Mouse (Mus musculus) ovary, postnatal 36 days (tissue): ENCODE measurements at regions not wholly inside any gene's neighbourhood (a gene's known extent, or its start where the extent isn't known, plus 50 kb on each side); places are given as distances from the start of the nearest gene placed in this dataset.
A peak's percentile ranks its signal among the peaks of the same experiment; 100 is the strongest.
"Not testable (repeated sequence)": the region's sequence is repeated elsewhere in the genome, so short reads cannot be mapped to it uniquely, and the experiment has no call there.

ENCODE experiments used
- DNase-seq: peaks from one replicate; pipeline ENCODE4 v3.0.0; 2022; ENCODE audit warnings: low spot score, mixed read lengths

DNA sequence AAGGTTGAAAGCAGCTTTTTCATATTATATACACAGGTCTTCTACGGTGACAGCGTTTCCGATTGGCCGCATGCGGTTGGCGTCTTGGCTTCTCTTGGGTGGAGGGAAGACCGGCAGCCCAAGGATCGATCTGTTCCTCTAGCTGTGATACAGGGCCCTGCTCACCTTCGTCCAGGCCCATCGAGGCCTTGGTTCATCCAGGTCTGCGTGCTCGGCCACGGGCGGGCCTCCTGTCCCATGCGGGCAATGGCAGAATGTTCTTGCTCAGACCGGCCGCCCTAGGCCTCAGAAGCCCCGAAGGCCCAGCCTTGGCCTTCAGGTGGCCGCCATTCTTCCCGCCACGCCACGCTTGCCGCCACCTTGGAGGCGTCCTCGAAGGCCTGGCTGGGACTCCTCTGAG lies 194.4 kb upstream of the Ppp6c start:
- no peak for DNase-seq

DNA sequence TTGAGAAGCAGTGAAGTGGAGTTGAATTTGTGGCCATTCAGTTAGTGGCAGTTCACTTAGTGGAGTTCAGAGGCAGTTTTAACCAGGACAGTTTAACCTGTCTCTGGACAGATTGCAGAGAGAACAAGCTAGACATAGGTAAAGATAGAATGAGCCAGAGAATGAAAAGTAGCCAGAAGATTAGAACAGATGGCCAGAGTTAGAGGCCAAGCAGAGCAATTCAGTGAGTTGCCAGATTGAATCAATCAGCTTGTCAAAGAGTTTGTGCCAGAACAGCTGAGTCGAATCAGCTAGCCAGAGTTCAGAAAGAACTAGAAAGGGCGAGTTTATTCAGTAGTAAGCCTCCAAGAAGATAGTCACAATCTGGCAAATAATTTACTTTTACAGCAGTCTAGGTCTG lies 174.1 kb upstream of the Ppp6c start:
- DNase-seq: no peak

DNA sequence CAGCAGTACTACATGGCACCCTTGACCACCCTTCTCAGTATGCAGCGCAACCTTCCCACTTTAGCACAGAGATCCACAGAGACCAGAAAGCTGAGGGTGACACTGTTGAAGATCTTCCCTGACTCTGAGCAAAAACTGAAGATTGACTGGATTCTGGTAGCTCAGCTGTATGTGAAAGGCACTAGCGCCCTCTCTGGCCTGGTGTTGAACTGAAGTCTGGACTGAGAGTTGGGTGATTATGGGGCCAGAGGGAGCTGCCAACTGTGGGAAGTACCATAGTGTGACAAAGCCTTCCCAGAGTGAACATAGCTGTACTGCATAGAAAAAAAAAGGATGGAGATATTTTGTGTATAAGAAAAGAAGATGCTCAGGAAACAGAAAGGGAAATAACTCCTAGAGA lies 173.3 kb upstream of the Ppp6c start:
- DNase-seq: no peak

DNA sequence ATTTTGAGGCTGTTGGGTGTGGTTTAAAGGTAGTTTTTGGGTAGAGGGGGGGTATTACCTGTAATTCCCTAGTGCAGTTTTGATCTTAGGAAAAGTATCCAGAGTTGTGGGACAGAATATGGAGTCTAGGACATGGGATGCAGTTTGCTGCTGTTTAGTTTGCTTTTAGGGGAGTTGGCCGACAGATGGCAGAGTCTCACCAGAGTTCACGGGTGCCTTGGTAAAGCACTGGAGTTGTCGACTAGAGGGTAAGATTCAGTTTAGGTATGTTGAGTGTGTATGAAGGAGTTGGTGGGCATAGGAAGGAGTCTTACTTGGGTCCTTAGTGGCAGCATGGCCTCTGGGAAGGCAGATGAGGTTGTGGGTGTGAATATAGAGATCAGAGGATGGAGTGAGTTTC lies 168.4 kb upstream of the Ppp6c start:
- no peak for DNase-seq

DNA sequence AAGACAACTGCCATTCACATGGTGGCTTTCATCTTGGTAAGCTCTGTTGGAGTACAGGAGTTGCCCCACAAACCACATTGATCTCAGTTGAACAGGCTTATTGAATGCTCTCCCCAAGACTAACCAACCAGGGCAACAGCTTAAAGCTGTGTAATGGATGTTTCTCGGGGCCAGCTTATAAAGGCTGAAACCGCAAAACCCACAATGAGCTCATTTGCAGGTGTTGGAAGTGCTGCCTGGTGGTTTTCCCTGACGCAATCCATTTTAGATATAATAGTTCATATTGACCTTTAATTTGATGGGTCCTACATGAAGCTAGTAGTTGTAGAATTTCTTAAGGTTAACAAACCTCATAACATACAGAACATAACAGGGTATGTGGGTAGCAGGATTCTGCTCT lies 151.0 kb upstream of the Ppp6c start:
- no peak for DNase-seq

DNA sequence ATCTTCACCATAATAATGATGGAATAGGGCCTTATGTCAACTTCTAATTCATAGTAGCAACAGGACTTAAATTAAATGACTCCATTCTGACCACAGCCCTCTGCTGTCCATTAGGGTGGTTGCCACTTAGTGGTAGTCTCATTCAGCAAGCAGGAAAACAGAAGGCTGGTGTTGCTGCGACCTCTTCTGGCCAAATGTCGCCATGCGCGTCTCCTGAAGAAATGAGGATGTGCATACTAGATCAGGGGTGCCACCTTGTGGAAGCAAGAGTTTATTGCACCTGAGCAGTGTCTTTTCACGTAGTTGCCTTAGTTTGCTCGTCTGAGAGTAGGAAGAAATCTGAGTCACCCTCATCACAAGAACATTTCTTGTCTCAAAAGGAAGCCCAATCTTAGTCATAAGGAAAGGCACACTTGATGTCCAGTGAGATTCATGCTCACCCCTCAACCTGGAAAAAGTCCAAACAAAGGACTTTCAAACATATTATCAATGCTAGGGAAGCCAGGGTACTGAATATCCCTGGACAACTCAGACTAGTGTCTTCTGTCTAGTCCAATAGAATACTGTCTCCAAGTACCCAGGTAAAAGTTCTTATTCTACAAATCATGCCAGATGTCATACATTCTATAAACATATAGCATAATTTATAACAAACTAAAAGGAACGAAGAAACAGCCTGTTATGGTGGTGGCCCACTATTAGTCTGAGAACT lies 147.0 kb upstream of the Ppp6c start:
- DNase-seq: peak; percentile 90

DNA sequence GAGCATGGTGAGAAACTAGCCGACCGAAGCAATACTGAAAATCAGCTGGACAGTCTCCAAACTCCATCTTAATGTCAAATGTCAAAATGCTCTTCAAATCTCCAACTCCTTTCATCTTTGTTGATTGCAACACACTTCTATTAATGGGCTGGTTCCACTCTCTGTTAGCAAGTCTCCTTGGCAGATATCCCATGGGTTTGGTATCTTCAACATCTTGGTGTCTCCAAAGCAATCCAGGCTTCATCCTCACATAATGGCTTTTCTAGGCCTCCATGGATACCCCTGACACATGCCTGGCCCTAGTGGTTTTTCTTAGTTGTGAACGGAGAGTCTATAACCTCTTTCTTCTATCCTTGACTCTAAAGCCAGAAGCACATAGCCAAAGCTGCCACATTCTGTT lies 118.0 kb upstream of the Ppp6c start:
- DNase-seq: no peak

DNA sequence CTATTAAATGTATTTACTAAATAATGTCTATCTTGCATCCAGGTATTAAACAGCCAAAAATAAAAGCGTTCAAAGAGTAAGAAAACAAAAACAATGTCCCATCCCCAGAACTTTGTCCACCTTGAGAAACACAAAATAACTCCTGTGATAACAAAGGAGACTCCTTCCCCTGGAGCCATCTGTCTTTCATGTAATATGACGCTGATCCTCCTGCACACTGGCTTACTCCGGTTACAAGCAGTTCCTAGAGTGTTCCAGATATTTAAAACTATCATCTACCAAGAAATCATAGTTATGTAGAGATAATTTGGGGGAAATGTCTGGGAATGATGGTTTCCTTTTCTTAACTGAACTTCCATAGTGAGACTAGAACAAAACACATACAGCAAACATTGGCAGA lies 114.2 kb upstream of the Ppp6c start:
- no peak for DNase-seq

DNA sequence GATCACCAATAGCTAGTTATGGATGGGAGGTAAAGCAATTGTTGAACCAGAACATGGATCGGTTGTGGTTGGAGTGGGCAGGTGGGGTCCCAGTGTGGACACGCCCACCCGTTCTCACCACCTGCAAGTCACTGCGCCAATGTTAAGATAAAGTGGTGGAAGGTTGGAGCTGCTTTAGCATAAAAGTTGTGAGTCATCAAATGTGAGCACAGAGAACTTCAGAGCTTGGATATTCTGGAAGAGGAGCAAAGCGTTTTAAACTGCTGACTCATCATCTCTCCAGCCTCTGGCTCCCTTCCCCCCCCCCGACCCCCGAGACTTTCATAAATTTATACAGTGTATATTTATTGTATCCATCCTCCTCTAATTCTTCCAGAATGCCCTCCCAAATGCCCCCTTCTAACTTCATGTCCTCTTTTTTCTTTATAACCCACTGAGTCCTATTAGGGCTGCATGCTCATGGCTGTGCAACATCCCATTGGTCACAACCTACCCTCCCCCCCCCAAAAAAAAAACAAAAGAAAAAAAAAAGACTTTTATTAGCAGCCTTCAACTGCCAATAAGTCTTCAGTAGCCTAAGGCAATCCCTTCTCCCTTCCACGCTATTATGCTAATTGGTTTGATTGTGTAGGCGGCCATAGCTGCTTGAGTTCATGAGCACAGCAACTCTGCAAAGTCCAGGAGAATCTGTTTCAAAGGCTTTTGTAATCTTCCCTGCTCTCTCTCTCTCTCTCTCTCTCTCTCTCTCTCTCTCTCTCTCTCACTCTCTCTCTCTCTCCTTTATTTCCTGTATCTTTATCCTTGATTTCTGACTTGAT lies 112.8 kb upstream of the Ppp6c start:
- no peak for DNase-seq

DNA sequence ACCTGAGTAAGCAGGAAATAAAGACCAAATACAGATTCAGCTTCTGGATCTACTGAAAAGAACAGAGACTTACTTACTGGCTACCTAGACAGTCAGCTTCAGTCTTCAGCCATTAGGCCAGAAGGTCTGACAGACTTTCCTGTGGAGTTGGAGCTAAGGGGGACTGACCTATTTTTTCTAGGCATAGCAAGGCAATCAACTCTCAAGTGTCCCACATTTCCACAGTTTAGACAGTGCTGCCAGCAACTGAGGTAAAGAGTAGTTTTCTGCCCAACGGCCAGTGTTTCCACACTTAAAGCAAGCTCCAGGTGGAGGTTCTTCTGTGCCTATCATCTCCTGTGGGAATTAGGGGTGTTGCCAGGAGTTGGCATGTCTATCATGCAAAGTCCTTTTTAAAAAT lies 111.3 kb upstream of the Ppp6c start:
- no peak for DNase-seq

DNA sequence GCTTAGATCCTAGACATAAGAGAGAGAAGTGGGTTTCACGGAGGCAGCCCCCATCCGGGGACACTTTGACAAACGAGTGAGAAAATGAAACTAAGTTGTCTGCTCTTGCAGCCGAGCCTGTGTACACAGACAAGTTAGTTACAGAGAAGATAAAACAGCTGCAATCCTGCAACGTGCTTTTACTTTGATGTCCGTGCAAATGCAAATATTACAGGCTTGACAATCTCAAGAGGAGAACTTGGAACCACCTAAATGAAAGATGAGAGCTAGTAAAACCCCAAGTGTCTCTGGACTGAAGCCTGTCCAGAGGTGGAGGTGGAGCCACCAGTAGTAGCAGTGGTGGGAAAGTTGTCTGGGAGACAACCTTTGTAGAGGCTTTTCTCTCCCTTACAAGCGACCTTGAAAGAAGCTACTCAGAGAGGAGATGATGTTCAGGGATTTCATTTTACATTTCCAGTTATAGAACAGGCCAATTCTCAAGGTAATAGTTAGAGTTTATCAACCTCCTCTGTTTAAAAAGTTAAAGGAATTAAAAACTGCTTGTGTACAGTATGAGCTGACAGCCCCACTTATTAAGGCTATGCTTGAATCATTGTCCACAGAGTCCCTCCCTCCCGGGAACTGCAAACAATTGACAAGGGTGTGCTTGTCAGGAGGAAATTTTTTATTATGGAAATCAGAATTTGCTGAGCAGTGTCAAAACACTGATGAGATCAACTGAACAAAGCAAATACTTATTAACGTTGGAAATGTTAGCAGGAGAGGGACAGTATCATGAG lies 99.7 kb upstream of the Ppp6c start:
- no peak for DNase-seq

DNA sequence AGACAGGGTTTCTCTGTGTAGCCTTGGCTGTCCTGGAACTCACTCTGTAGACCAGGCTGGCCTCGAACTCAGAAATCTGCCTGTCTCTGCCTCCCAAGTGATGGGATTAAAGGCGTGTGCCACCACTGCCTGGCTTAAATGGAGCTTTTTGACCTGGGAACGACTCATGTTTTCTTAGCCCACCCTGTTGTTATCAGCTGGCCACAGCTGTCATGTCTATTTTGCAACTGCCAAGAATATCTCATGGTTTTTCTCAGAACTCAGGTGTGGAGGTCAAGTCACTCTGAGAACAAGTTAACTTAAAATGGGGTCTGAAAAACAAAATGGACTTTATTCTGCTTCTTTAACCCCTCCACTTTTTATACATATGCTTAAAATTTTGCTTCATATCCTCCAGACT lies 98.9 kb upstream of the Ppp6c start:
- DNase-seq: not testable (repeated sequence)

DNA sequence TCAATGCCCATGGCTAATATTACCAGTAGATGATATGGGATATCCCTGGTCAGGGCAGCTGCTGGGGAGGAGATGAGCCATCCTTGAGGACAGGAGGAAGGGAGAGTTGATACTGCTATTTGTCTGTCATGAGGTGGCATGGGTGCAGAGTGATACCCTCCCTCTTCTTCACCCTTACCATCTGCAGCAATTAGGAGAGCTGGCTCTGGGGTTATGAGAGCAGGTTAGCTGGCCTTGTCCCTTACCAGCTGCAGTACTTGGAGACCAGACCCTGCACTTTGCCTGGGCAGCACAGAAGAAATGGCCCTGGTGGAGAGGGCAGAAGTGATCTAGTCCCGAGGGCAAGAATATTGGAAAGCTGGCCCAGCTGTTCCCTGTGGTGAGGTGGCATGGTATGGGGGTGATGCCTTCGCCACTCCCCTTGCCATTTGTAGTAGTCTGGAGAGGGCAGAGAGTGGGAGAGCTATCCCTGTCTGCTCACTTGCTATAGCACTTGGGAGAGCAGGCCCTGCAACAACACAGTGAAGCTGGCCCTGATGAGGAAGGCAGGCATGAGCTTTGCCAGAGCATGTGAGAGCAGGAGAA lies 73.6 kb upstream of the Ppp6c start:
- no peak for DNase-seq

DNA sequence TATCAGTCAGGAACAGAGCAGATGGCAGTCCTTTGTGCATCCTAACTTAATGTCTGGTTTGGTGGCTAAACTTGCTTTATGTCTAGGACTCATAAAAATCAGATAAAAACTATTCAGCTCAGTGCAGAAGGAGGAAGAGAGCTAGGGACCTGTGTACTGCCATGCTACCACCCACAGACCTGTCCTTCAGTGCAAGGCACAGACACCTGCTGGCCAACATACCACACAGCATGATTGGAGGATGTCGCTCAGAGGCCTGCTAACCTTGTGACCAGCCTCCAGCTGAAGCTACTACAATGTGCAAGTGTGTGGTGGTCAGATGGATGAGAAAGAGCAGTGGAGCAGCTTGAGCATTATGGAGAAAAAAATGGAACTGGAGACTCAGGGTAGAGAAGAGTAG lies 73.0 kb upstream of the Ppp6c start:
- no peak for DNase-seq

DNA sequence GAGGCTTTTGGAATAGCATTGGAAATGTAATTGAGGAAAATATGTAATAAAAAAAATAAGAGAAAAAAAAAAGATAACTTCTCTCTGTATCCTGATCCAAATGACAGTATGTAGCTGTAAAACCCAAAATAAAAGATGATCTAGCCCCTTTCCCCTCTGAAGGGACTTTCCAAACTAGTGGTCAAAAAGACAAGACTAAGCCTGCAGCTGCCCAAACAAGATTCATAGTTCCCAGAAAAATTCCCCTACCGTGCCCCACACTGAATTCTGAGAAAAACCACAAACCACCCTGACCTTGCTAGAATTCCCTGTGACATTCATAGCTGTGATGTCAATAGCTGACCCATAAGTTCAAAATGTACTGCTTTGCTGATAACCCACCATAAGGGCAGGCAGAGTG lies 69.2 kb upstream of the Ppp6c start:
- no peak for DNase-seq

DNA sequence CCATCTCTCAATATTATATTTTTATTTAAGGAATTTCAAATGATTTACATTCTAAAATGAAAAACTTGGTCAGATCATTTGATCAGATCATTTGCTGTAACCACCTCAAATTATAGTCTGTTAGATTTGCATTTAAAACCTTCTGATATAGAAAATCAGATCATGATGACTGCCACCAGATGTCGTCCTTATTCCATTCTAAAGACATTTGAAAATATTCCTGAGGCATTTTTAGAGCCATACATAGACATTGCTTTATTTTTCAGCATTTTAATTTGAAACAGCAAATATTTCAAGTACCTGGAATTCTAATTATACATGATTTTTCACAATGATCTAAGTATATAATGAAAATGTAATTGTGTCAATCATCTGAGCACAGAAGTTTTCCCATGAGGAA lies 52.0 kb upstream of the Ppp6c start:
- DNase-seq: no peak
